Mouse (Mus musculus) neutrophil, adult 83 days (primary cell): ENCODE results near the gene Hbp1. TPM values are rescaled to one million over a fixed set of nuclear protein-coding genes. Genes with fewer than 3 reads are reported as not detected.

Source experiments
- total RNA-seq, 2 experiments: library from RNA; stranded (reverse); gene quantifications; one replicate each; pipeline ENCODE4 v1.2.4; 2023

Gene Hbp1
- 10 to 100 TPM; 73.3 to 74.6 TPM for total RNA-seq

GRCm38 (mm10) chr12:31949759-31950658 is at the start of gene Hbp1:
TSS of gene Hbp1 (minus strand) at chr12:31950535.

Other genes starting within 250 kb of the Hbp1 start
- gene Gpr22, start 236.6 kb downstream of the Hbp1 start, total RNA-seq = not detected
- gene Prkar2b, start 110.8 kb upstream of the Hbp1 start, total RNA-seq = 10 to 100 TPM; 49.3 to 56.1 TPM